Mouse (Mus musculus) left cerebral cortex, postnatal 14 days (tissue): Measurements from ENCODE around the gene Urb1. TPM values are rescaled to one million over a fixed set of nuclear protein-coding genes. Genes with fewer than 3 reads are reported as not detected.

Experiments
- DNase-seq, 2 experiments: peaks; one replicate each; pipeline ENCODE4 v3.0.0; 2021 to 2022; ENCODE audit warnings: low spot score in 2 of 2, mixed read lengths in 1 of 2
- intact Hi-C: fragments of 180-260 bp; cut with DNase I; formaldehyde crosslinking; loops from one replicate; pipeline ENCODE4 v1.15.1; 2025
- total RNA-seq, 2 experiments: library from RNA; stranded (reverse); gene quantifications; 2 replicates each; pipeline ENCODE4 v1.2.3; 2021

Urb1 gene
- total RNA-seq, 2 experiments from 2014 or later, result 14.2 to 15.9 TPM

DNA sequence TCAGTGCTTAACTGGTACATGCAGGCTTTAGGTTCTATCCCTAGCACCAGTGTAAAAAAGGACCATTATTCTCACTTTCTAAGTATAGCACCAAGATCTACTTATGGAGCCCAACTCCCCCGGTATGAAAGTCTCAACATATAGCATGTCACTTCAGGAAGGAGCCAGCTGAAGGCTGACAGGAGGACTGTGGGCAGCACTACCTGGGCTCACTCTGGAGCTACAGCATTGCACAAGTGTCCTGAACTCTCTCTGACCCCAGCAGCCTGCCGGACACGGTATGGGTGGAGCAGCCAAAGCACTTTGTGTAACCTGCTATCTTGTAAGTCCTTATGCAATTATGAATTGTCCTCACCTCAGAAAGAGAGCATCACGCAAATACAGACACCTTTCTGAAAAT is 25.0 kb downstream of the Urb1 start:
- peak in 1 of 2 experiments; percentile 12 for DNase-seq
- intact Hi-C loops, result no loop called here

DNA sequence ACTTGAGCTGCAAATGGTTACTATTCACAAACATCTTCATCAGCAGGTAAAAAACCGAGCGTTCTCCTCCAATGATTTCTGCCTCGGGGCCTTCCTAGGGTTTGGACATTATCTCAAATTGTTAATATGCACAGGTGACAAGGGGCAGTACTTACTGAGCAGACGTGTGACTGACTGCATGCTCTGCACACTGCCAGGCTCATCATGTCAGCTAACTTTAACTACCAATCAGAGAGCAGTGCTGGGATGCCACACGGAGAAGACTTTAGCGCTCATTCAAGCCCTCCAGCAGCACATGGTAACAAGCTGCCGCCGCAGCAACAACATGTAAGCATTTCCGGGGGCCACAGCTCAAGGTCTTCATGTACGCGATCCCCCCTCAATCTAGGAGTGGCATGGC is 26.9 kb downstream of the Urb1 start:
- DNase-seq, result no peak
- intact Hi-C loops, result no loop called here

DNA sequence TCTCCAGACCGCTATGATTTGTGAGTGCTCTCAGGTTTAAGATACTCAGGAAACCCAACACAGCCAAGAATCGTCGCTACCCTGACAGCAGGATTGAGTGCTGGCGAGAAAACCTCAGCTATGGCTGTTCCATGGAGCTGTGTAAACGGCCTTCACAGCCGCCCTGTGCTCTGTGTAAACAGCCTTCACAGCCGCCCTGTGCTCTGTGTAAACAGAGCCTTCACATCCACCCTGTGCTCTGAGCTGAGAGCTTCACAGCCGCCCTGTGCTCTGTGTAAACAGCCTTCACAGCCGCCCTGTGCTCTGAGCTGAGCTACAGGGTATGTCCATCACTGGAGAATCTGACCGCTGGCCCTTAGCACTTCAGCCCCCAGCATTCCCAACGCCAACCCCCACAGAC is 30.4 kb downstream of the Urb1 start:
- no peak for DNase-seq
- intact Hi-C loops, result no loop called here

DNA sequence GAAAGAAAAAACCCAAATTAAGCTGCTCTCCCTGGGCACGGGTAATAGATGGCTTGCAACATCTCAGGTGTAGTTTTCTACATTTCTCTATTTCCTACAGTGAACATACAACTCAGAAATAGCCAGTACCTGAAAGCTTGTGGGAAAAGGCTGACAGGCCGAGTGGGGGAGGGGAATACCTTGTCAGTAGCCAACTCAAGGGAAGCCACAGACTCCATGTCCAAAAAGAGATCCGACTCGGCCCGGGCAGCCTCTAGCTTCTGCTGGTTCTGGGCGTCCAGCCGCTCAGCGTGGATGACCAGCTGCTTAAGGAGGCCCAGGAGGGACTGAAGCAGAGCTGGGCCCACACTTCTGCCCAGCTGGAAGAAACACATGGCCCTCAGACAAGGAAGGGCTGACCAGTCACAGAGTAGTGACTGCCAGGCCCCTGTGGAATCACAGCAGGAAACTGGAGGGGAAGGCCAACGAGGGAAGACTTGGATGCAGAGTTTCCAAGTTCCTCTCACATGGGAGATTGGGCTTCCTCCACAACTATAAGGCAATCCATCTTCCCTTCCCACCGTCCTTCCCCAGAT is 34.2 kb downstream of the Urb1 start:
- intact Hi-C loops, result no loop called here
- DNase-seq, result no peak

DNA sequence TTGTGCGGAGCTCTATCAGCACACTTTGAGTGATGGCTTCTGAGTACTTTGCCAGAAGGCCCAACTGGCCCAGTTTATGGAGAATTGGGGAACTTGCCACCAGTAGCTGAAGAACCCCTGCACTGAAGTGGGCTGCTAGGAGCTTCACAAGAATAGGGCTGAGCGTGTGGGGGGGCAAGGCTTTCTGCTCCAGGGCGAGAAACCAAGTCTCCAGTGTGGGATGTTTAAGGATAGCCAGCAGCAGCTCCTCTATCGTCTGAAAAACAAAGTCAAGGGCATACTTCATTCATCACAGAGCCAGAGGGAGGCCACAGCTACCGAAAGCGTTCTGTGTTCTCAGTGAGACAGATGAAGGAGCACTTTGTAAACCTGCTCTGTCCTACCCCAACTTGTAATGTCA is 35.6 kb downstream of the Urb1 start:
- DNase-seq, result no peak
- intact Hi-C loops, result no loop called here

DNA sequence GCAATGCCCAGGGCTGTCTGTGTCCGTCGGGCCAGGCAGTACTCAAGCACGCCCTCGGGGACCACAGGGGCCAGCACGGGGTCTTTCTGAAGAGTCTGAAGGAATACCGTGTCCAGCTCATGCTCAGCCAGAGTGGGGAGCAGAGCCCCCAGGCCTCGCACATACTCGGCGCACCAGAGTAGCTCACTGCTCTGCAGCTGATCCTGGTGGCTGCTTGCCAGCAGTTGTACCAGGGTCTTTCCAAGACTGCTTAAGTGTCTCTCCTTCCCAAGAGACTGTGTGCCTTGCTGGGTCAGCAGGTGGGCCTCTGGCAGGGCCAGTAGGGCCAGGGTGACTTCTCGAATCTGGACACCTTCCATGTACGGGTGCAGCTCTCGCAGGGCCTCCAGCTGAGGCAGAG is 36.0 kb downstream of the Urb1 start:
- DNase-seq, result no peak
- intact Hi-C loops, result no loop called here

DNA sequence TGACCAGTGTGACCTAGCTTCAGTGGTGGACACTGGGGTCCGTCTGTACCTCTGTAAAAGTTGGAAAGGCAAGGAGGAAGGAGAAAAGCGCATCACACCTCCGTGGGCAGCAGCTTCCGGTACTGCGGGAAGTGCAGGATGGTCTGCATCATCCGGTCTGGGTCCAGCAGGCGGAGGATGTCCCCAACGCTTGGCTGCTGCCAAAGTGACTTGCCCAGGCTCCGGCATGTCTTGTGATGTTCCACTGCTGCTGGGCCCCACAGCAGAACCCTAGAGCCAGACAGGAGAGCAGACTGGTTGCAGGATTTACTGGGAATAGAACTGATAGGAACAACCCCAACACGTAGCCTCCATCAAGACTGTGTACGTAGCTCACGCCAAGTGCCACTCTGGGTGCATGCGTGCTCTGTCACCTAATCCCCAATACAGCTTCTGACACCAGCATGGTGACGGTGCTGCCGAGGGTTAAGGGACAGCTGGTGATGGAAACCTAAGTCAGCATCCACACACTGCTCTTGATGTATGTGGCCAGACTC is 43.2 kb downstream of the Urb1 start:
- intact Hi-C loops, result no loop called here
- DNase-seq, result no peak

DNA sequence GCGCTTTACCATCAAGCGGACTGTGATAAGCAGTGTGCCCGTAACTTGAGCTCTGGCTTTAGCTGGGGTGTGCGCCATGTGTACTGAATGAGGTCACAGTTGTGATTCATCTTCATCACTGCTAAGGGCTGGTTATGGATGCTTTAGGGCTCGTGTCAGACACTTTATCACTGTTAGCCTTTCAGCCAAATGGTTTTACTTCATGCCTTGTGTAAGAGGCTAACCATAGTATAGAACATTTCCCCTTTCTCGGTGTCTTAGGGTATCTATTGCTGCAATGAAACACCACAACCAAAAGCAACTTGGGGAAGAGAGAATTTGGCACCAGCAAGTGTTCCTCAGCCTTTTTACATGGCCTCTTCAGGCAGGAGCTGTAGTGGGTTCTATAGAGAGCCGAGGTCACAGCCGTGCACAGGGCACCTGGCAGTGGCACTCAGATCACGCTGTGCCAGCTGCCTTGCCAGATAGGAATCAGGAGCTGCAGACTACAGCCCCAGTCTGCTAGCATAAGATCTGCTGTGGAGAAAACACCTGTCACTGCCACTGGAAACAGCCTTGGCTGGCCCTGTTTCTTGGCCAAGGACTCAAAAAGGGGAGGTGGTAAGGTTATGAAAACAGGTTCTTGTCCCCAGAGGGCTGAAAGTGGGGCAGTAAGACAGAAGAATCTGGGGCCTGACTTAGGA is 44.9 kb downstream of the Urb1 start:
- DNase-seq, result no peak
- intact Hi-C loops, result no loop called here

DNA sequence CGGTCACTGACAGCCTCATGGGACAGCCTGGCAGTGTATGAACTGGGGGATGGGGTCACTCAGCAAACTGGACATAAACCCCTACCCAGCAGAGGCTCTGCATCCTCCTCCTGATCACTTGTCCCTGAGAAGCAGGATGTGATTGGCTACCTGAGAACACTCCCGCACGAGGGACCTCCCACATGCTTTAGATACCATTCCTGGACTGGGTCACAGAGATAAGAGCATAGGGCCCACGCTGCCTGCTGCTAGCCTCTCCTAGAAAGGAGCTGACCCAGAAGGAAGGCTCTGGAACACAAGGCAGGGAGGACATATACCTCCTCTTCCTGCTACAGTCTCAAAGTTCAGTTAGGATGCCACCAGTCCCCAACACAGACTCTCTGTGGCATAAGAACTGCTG is 49.7 kb downstream of the Urb1 start:
- DNase-seq, result no peak
- intact Hi-C loops, result no loop called here

DNA sequence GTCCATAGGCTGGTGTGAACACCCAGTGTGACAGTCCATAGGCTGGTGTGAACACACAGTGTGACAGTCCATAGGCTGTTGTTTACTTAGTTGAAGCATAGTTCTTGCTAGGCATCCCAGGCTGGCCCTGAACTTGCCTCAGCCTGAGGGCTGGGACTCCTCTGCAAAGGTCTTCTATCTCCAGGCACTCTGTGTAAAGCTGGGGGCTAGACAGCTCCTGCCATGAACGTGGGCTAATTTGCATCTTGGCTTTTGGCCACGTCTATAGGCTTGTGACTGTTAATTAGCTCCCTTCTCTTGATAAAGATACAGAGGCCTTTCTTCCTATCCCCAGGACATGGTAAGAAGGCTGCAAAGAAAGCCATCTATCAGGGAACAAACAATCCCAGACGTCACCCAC is 50.9 kb downstream of the Urb1 start:
- no peak for DNase-seq
- intact Hi-C loops, result no loop called here

DNA sequence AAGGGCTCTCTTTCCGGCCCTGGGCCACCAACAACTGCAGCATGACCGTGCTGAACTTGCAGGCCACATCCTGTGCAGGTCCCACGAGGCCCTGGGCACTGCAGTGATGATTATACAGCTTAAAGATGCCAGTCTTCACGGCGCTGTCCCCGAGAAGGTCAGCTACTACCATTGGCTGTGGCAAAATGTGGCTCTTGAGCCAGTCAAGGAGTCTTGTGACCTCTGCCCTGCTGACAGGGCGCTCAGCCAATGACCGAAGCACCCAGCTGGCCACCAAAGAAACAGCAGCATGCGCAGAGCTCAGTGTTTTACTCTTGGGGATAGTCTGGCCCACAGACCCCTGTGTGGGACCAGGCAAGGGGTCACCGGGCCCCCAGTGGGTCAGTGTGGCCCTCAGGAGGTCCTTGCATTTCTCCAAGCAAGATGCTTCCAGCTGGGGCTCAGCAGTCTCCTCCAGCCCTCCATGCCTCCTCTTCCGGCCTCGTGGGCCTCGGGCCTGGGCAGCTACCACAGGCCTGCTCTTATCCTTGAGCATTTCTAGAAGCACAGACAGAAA is 56.7 kb downstream of the Urb1 start:
- no peak for DNase-seq
- intact Hi-C loops, result no loop called here

DNA sequence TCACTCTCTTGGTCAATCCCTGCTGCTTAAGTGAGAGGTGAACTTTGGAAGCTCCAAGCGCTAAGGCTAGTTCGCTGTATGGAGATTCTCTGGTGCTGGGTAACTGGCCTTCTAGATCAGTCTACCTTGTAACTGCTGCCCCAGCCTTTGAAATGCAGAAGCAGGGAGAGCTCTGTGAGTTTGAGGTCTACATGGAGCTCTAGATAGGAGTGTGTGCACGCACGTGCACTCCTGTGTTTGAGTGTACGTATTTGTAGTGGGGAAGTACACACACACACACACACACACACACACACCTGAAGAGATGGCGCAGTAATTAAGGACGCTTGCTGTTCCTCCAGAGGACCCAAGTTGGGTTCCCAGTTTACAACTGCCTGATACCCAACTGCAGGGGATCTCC is 62.0 kb downstream of the Urb1 start:
- intact Hi-C loops, result no loop called here
- no peak for DNase-seq

DNA sequence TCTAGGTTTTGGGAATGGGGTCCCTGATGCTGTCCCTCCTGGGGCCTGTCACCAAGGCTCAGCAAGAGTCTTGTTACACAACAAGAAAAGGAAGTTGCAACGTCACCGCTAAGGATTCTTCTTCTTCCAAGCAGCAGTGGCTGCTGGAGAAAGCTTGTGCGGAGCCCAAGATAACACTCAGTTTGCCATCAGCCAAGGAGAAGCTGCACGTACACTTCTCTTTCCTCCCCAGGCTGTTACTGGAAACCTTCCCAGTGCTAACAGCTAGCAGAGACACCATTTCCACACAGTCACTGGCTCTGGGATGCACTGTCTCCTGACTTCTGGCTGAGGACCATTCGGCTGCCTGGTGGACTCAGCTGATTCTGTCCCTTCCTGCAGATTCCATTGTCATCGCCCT is 63.1 kb downstream of the Urb1 start:
- intact Hi-C loops, result no loop called here
- DNase-seq, result peak; percentile 32 to 47

DNA sequence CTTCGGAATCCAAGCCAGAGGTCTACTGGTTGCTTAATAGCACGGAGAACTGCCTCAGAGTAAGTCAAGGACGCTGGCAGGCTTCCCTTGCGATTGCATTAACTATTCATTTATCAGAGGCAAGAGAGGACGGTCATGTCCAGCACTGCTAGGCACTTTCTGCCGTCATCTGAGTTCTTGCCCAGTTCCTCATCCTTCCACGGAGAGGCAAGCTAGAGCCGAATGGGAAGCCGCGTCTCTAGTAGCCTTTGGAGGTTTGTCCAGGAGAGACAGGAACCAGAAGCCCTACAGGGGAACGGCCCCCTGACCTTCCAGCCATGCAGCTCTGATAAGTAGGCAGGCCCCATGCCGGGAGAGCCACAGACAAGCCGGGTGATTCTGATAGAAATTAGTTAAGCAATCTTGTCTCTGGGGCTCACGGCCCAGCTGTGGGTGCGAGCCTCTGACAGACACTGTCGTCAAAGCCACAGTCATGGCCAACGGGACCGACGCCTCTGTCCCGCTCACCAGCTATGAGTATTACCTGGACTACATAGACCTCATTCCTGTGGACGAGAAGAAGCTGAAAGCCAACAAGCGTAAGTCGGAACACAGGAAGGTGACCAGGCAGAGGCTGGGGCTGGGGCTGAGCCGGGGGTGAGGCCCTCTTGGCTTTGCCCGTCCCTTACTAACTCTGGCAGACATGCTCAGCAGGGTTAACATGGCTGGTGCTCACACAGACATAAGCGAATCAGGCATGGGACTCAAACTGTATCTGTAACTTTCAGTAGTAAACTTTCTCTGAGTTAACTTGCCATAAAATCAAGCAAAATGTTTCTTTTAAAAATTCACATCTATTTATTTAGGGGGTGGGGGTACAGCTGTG is 71.9 kb downstream of the Urb1 start, which contains the start of gene Mrap:
Gene Mrap (plus strand): TSS at position 116 of the 865 bp plus-strand sequence.
- intact Hi-C loops, result no loop called here

DNA sequence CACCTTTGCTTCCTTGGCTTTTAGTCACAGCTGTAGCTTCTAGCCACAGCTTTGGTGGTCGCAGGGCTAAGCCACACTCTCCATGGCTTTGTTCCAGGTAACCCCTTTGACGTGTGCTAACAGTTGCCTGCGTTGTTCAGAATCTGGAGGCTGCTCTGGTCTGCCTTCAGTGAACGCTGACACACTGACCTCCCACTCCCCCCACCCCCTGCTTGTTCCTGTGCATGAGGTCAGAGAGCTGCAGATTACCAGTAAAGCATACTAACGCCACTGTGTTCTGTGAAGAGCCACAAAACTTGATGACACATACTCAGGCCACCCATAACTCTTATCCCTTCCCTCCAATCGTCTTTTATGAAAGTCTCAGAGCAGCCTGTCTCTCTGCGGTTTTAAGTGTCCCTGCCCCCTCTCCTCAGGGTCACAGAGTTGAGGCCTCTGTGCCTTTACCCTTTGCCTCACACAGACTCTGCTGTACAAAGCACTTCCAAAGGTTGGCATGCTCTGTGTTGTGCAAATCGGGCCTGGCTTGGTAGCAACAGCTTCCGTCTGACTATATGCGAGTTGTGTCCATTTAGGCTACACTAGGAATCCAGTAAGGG is 73.4 kb downstream of the Urb1 start:
- intact Hi-C loops, result no loop called here
- no peak for DNase-seq

More for the DNA sequence above, 71.9 kb downstream of the Urb1 start, which contains the start of gene Mrap:
- DNase-seq, result no peak

DNA sequence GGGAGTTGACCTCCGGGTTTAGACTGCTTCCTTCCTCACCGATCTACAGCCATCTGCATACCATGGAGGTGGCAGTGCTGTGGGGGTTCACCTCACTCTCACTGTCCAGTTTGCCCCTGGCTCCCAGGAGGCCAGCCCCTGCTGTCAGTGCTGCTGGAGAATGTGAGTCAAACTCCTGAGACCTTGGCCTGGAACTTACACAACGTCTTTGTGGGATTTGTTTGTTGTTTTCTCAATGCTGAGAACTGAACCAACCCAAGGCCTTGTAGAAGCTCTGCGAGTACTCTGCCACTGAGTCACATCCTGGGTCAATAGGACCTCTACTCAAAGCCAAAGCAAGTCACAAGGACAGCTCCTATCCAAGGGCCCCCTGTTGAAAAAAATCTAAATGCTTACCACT is 74.6 kb downstream of the Urb1 start:
- DNase-seq, result no peak

DNA sequence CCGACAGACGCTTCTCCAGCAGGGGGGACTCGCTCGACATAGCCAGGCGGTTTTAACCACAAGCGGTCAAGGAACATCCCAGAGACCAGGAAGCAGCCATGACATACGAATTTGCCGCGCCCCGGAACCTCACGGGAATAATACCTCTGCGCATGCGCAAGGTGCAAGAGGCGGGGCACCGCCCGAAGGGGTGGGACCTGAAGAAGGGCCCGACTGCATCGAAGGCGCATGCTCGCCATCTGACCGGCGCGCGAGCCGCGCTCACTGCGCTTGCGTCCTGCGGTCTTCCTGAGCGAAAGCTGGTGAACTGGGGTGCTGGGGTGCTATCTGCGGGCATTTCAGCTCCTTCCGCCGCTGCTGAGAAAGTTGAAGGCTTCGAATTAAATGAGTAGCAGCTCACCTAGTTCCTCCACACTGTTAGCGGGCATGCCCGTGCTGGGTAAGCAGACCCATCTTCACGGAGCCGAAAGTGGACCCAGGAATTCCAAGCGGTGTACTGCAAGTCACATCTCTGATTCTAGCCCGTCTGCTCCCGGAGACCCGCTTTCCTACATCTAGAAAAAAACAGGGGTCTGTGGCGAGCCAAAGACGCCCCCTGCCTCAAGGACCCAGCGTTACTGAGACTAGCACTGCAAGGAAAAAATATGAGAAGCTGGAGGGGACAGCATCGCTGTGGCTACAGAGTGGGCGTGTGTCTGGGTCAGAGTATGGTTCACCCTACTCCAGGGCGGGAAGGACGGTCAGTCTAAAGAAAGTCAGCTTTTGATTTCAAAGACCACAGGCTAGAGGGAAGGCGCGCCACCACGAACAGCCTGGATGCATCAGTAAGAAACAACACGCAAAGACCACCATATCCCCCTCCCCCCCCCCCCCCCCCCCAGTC is 82.7 kb downstream of the Urb1 start, which contains the start of gene Mis18a:
Gene Mis18a (minus strand): TSS at position 172 of the 883 bp plus-strand sequence.
- peak; percentile 95 to 97 for DNase-seq
- intact Hi-C loops, result loop anchor here (5.0 kb wide), 1 partner anchor 345 kb away; no protein-coding TSS in a partner anchor

More for the DNA sequence above, 74.6 kb downstream of the Urb1 start:
- intact Hi-C loops, result no loop called here

DNA sequence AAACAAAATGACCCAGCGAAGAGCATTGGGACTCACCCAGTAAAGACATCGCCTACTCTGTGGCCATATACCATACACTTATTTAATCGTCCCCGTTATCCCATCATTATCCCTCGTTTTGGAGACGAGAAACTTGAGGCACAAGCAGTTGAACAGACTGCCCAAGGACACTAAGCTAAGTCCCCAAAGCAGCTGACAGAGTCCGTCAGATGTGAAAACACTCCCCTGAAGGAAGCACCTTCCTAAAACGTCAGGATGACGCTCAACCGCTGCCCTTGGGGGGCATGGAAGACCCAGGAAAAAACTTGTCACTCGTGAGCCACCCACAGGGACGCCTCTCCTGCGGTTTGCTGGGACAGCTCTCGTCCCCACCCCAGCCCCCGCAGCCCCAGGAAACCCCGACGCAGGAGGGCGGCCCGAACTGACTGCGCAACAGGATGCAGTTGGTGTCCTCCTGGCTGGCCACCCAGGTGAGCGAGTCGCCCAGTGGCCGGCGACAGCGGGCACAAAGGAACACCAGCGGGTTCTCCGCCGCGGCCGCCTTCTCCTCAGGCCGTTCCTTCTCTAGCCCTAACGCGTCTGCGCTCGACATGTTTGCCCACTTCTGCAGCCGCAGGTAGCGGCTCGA is 83.5 kb downstream of the Urb1 start:
- DNase-seq, result no peak
- intact Hi-C loops, result loop anchor here (5.0 kb wide), 1 partner anchor 344 kb away; no protein-coding TSS in a partner anchor
